Mouse (Mus musculus) ES-Bruce4 (cell line): ENCODE measurements at regions not wholly inside any gene's neighbourhood (a gene's known extent, or its start where the extent isn't known, plus 50 kb on each side); places are given as distances from the start of the nearest gene placed in this dataset.

Source experiments
- H3K27ac ChIP-seq: 2 replicates; pipeline ENCODE4 v1.5.1; 2012; ENCODE audit warnings: low read length, inconsistent platforms; ENCODE audit not compliant: insufficient read depth
- H3K27me3 ChIP-seq: 2 replicates; pipeline ENCODE4 v1.6.1; 2012; ENCODE audit warnings: mild to moderate bottlenecking, low read length, inconsistent platforms; ENCODE audit not compliant: control insufficient read depth, poor library complexity, insufficient read depth, severe bottlenecking
- H3K36me3 ChIP-seq: 2 replicates; pipeline ENCODE4 v1.6.1; 2012; ENCODE audit warnings: inconsistent platforms, mild to moderate bottlenecking, low read length, moderate library complexity; ENCODE audit not compliant: control insufficient read depth, poor library complexity, insufficient read depth, severe bottlenecking
- H3K4me1 ChIP-seq: one replicate; pipeline ENCODE4 v1.8.1; 2011; ENCODE audit warnings: low read length; ENCODE audit not compliant: control insufficient read depth, insufficient read depth
- H3K4me3 ChIP-seq: 2 replicates; pipeline ENCODE4 v1.5.1; 2011; ENCODE audit warnings: low read depth, mild to moderate bottlenecking, low read length
- H3K9ac ChIP-seq: 2 replicates; pipeline ENCODE4 v1.6.1; 2012; ENCODE audit warnings: low read depth, mild to moderate bottlenecking, inconsistent platforms; ENCODE audit not compliant: poor library complexity, severe bottlenecking
- H3K9me3 ChIP-seq: replicated peaks from 2 replicates; pipeline ENCODE4 v1.6.1; 2012; ENCODE audit warnings: mild to moderate bottlenecking, low read length, inconsistent platforms; ENCODE audit not compliant: control insufficient read depth, poor library complexity, insufficient read depth, severe bottlenecking
- CTCF ChIP-seq: IDR thresholded peaks from one replicate; pipeline ENCODE4 v1.8.1; 2011; ENCODE audit warnings: low read depth, low read length
- EP300 ChIP-seq: IDR thresholded peaks from 2 replicates; pipeline ENCODE4 v1.6.1; 2011; ENCODE audit warnings: low read depth, low read length; ENCODE audit not compliant: insufficient read depth
- POLR2A ChIP-seq: IDR thresholded peaks from one replicate; pipeline ENCODE4 v1.8.1; 2011; ENCODE audit warnings: low read length; ENCODE audit not compliant: insufficient read depth

- no peak overlapping the region for H3K27ac ChIP-seq
- no peak overlapping the region for H3K9ac ChIP-seq
- H3K36me3 ChIP-seq = no peaks in the 10 kb centered on the region
- TF ChIP-seq CTCF (no peak), POLR2A (no peak), EP300 (no peak)
- H3K4me3 ChIP-seq = no peak overlapping the region
- no peaks in the 10 kb centered on the region for H3K4me1 ChIP-seq
- H3K27me3 ChIP-seq = no peaks in the 10 kb centered on the region; the same call in 1 of the 2 replicates
- no peaks in the 10 kb centered on the region for H3K9me3 ChIP-seq
Observed at GRCm38 (mm10) chr14:98772080-98772479, 222.0 kb downstream of the Rpl36a-ps1 start.

GRCm38 (mm10) chr14:98768845-98769244 is 225.3 kb downstream of the Rpl36a-ps1 start:
- H3K9ac ChIP-seq = no peak overlapping the region
- H3K4me3 ChIP-seq = no peak overlapping the region
- no peaks in the 10 kb centered on the region for H3K36me3 ChIP-seq
- no peaks in the 10 kb centered on the region; the same call in 1 of the 2 replicates for H3K27me3 ChIP-seq
- no peaks in the 10 kb centered on the region for H3K4me1 ChIP-seq
- peaks cover 2% of the 10 kb centered on the region; the same call in 1 of the 2 replicates for H3K9me3 ChIP-seq
- H3K27ac ChIP-seq = no peak overlapping the region
- no peak for TF ChIP-seq EP300
- no peak for TF ChIP-seq POLR2A
- TF ChIP-seq CTCF = no peak

- Histone ChIP-seq H3K27ac (no peak overlapping the region), H3K9ac (no peak overlapping the region), H3K36me3 (no peaks in the 10 kb centered on the region), H3K27me3 (no peaks in the 10 kb centered on the region), H3K9me3 (peaks cover 3% of the 10 kb centered on the region; the same call in 1 of the 2 replicates), H3K4me3 (no peak overlapping the region), H3K4me1 (no peaks in the 10 kb centered on the region)
- TF ChIP-seq CTCF (no peak), EP300 (no peak), POLR2A (no peak)
Observed at GRCm38 (mm10) chr14:98767481-98767880, 226.6 kb downstream of the Rpl36a-ps1 start.

GRCm38 (mm10) chr14:98765358-98765757 is 228.8 kb downstream of the Rpl36a-ps1 start:
- Histone ChIP-seq H3K4me3 (no peak overlapping the region), H3K27ac (no peak overlapping the region), H3K9me3 (peaks cover 3% of the 10 kb centered on the region; the same call in 1 of the 2 replicates), H3K27me3 (no peaks in the 10 kb centered on the region), H3K4me1 (no peaks in the 10 kb centered on the region), H3K36me3 (no peaks in the 10 kb centered on the region), H3K9ac (no peak overlapping the region)
- TF ChIP-seq CTCF (no peak), POLR2A (no peak), EP300 (no peak)

- Histone ChIP-seq H3K36me3 (no peaks in the 10 kb centered on the region), H3K4me3 (no peak overlapping the region), H3K27me3 (no peaks in the 10 kb centered on the region), H3K27ac (no peak overlapping the region), H3K9me3 (peaks cover 3% of the 10 kb centered on the region; the same call in 1 of the 2 replicates), H3K9ac (no peak overlapping the region), H3K4me1 (no peaks in the 10 kb centered on the region)
- TF ChIP-seq CTCF (no peak), EP300 (no peak), POLR2A (no peak)
Observed at GRCm38 (mm10) chr14:98750766-98751165, 243.4 kb downstream of the Rpl36a-ps1 start.

- no peak for TF ChIP-seq POLR2A
- TF ChIP-seq EP300 = no peak
- TF ChIP-seq CTCF = no peak
- Histone ChIP-seq H3K4me3 (no peak overlapping the region), H3K9ac (no peak overlapping the region), H3K27ac (no peak overlapping the region), H3K4me1 (no peaks in the 10 kb centered on the region), H3K9me3 (peaks cover 3% of the 10 kb centered on the region; the same call in 1 of the 2 replicates), H3K36me3 (no peaks in the 10 kb centered on the region), H3K27me3 (no peaks in the 10 kb centered on the region)
Observed at GRCm38 (mm10) chr14:98749086-98750027, 244.8 kb downstream of the Rpl36a-ps1 start.
